Mouse (Mus musculus): Measurements from ENCODE around the gene Usp26. TPM values are rescaled to one million over a fixed set of nuclear protein-coding genes. Genes with fewer than 3 reads are reported as not detected.

Gene Usp26
- polyA plus RNA-seq (2015; fragmentation: Nextera tagmentation; extraction: Ambion mirVana): not detected in 2 replicates

DNA sequence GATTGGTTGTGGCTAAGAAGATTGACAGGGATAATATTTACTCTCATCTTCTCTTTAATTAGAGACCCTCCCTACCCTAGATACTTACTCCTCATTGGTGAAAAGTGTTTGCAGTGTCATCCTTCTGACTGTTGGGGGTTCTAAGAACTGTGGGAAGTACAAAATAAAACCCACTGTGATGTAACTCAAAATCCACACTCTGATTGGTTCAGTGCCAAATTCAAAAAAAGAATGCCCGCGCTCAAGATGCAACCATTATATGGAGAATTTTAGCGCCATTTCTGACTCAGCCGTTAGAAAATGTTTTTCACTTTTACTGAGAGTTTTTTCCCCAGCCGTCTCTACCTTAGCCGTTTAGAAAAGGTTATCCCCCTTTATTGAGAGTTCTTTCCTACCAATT is at the start of gene Usp26:
Gene Usp26, minus strand, starts transcription at position 101 of the 400 bp plus-strand sequence.
- Histone ChIP-seq H3K4me3 (replicated peaks; ENCODE audit: low read length) (no peak within 1 kb of the TSS), H3K9me3 (replicated peaks; ENCODE audit: control insufficient read depth, low read length) (no peaks in the 10 kb centered on the region), H3K4me2 (ENCODE audit: low read depth, low read length) (no peak within 1 kb of the TSS), H3K4me1 (ENCODE audit: control insufficient read depth, insufficient read depth, low read length) (no peaks in the 10 kb centered on the region), H3K36me3 (ENCODE audit: control insufficient read depth, insufficient read depth, low read length) (no peaks in the 10 kb centered on the region), H3K9ac (ENCODE audit: low read length) (no peak within 1 kb of the TSS), H3K27ac (ENCODE audit: low read length) (no peak within 1 kb of the TSS), H3K27me3 (ENCODE audit: control insufficient read depth, insufficient read depth, low read length) (no peaks in the 10 kb centered on the region)
- ATAC-seq (ENCODE audit: insufficient read depth, low FRiP score): no peak
- 94% methylated on average over 6 of the region's 6 CpGs for WGBS

DNA sequence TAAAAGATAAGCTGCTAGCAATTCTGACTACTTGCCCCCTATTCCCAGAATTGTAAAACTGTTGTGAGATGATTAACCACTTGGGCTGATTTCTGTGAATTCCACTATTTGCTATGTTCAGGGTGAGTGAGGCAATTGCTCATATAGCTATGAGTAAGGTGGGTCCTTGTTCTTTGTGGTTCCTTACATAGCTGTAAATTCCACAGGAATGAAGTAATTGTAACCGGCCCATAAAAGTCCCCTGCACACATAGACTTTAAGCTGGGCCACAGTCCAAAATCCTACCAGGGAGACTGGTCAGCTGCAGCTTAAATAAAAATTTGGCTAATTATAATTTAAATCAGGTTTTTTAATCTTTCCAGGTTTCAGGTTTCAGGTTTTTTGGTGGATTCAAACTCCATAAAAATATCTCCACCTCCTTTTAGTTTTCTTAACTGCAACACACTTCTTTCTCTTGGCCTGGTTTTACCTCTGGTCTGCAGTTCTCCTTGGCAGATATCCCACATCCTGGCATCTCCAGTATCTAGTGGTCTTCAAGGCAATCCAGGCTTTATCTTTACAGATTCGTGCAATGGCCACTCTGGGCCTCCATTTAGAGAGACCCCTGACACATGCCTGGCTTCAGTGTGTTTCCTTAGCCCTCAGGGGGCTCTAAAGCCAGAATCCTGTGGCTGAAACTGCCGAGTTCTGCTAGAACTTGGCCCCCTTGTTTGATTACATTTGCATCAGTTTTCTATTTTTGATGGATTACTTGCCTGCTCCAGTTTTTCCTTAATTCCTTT is 13.6 kb upstream of the Usp26 start:
- no peaks in the 10 kb centered on the region for H3K9me3 ChIP-seq (replicated peaks; ENCODE audit: control insufficient read depth, low read length)
- no peak overlapping the region for H3K4me2 ChIP-seq (ENCODE audit: low read depth, low read length)
- ATAC-seq (ENCODE audit: insufficient read depth, low FRiP score): no peak
- no peak overlapping the region for H3K27ac ChIP-seq (ENCODE audit: low read length)
- H3K9ac ChIP-seq (ENCODE audit: low read length): no peak overlapping the region
- WGBS: 32% methylated on average over 3 of the region's 3 CpGs
- H3K36me3 ChIP-seq (ENCODE audit: control insufficient read depth, insufficient read depth, low read length): no peaks in the 10 kb centered on the region
- H3K4me1 ChIP-seq (ENCODE audit: control insufficient read depth, insufficient read depth, low read length): no peaks in the 10 kb centered on the region
- H3K27me3 ChIP-seq (ENCODE audit: control insufficient read depth, insufficient read depth, low read length): no peaks in the 10 kb centered on the region
- no peak overlapping the region for H3K4me3 ChIP-seq (replicated peaks; ENCODE audit: low read length)

DNA sequence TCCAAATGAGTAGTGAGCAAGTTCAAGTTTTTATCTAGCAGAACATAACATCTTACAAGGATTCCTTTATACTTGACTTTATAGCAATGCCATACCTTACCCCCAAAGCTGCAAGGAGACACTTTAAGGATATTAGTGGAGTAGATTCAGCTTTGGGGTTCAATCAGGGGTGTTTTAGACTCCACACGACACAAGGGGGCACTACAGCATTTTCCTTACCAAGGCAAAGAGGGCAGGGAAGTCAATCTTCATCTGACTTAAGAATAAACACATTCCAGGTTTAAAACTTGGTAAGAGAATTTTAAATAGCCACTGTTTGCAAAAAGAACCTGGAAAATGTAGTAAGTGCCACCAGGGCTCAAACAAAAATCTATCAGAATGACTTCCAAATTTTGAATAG is 33.6 kb downstream of the Usp26 start:
- Histone ChIP-seq H3K27me3 (ENCODE audit: control insufficient read depth, insufficient read depth, low read length) (peaks cover 4% of the 10 kb centered on the region; the same call in 1 of the 2 replicates), H3K4me1 (ENCODE audit: control insufficient read depth, insufficient read depth, low read length) (no peaks in the 10 kb centered on the region), H3K4me2 (ENCODE audit: low read depth, low read length) (no peak overlapping the region), H3K9ac (ENCODE audit: low read length) (no peak overlapping the region), H3K27ac (ENCODE audit: low read length) (no peak overlapping the region), H3K9me3 (replicated peaks; ENCODE audit: control insufficient read depth, low read length) (no peaks in the 10 kb centered on the region), H3K36me3 (ENCODE audit: control insufficient read depth, insufficient read depth, low read length) (no peaks in the 10 kb centered on the region), H3K4me3 (replicated peaks; ENCODE audit: low read length) (no peak overlapping the region)
- ATAC-seq (ENCODE audit: insufficient read depth, low FRiP score): no peak
- WGBS: 0% methylated on average over 1 of the region's 1 CpGs

DNA sequence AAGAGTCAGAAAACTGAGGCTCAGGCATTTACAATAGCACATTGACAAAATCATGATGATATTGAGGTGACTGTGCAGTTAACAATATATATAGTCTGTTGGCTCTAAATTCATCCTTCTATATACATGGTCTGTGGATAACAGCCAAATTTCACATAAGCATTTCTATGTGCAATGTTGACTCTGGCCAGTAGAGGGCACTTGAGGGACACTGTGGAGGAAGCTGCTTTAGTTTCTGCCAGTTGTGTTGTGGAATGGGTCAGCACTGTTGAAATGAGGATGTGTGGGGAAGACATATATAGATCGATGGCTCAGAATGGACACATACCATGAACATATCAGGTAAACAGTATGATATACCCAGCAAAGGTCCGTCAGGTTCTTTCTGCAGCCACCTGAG is 64.6 kb downstream of the Usp26 start:
- H3K4me3 ChIP-seq (replicated peaks; ENCODE audit: low read length): no peak overlapping the region
- WGBS: 75% methylated on average over 2 of the region's 2 CpGs

DNA sequence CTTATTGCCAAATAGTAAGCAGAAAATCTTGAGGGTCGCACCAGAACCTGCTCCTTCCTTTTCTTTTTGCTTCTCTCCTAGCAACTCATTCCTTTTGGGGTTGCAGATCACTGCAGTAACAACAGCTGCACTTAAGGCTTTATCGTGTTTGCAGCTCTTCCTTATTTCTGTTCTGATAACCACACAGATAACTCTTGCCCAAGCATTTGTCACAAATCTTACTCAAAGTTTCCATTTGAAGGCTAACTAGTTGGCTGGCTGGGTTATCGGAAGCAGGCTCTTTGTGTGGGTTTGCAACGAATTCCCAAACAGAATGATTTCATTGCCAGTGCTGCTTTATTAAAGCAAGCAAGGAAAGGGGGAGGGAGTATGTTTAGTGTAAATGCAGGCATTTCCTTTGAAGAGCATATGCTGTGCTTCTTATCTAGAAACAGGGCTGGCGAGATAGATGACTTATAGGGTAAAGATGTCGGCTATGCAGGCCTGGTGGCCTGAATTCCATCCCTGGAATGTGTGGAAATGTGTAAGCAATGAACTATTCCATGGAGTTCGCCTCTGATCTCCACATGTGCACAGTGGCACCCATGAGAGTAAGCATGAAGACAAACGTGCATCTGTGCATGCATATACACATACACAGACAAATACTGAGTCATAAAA is 86.8 kb downstream of the Usp26 start:
- H3K4me2 ChIP-seq (ENCODE audit: low read depth, low read length): no peak overlapping the region
- no peaks in the 10 kb centered on the region for H3K9me3 ChIP-seq (replicated peaks; ENCODE audit: control insufficient read depth, low read length)
- H3K36me3 ChIP-seq (ENCODE audit: control insufficient read depth, insufficient read depth, low read length): no peaks in the 10 kb centered on the region
- 44% methylated on average over 8 of the region's 8 CpGs for WGBS
- no peak overlapping the region for H3K9ac ChIP-seq (ENCODE audit: low read length)
- ATAC-seq (ENCODE audit: insufficient read depth, low FRiP score): no peak
- no peak overlapping the region for H3K27ac ChIP-seq (ENCODE audit: low read length)
- H3K27me3 ChIP-seq (ENCODE audit: control insufficient read depth, insufficient read depth, low read length): no peaks in the 10 kb centered on the region
- H3K4me3 ChIP-seq (replicated peaks; ENCODE audit: low read length): no peak overlapping the region
- H3K4me1 ChIP-seq (ENCODE audit: control insufficient read depth, insufficient read depth, low read length): no peaks in the 10 kb centered on the region

More for the DNA sequence above, 64.6 kb downstream of the Usp26 start:
- no peak overlapping the region for H3K9ac ChIP-seq (ENCODE audit: low read length)
- ATAC-seq (ENCODE audit: insufficient read depth, low FRiP score): no peak
- H3K36me3 ChIP-seq (ENCODE audit: control insufficient read depth, insufficient read depth, low read length): no peaks in the 10 kb centered on the region
- no peaks in the 10 kb centered on the region for H3K4me1 ChIP-seq (ENCODE audit: control insufficient read depth, insufficient read depth, low read length)
- H3K27me3 ChIP-seq (ENCODE audit: control insufficient read depth, insufficient read depth, low read length): no peaks in the 10 kb centered on the region
- no peak overlapping the region for H3K4me2 ChIP-seq (ENCODE audit: low read depth, low read length)
- no peaks in the 10 kb centered on the region for H3K9me3 ChIP-seq (replicated peaks; ENCODE audit: control insufficient read depth, low read length)
- no peak overlapping the region for H3K27ac ChIP-seq (ENCODE audit: low read length)

DNA sequence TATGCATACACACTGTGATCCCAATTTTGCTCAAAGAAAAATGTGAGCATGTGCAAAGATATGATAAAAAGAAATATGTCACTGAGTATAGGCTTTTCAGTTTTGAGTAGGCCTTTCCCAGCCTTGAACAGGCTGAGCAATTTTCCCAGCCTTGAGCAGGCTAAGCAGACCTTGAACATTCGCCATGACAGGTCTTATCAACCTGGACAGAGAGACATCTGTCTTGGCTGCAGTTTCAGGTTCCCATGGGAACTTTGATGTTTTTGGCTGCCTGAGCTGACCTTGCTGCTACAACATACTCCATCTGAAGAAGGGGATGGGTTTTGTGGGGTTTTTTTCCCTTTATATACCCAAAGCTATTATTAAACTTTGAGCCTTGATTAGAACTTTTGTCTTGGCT is 88.0 kb downstream of the Usp26 start:
- Histone ChIP-seq H3K36me3 (ENCODE audit: control insufficient read depth, insufficient read depth, low read length) (no peaks in the 10 kb centered on the region), H3K4me3 (replicated peaks; ENCODE audit: low read length) (no peak overlapping the region), H3K4me1 (ENCODE audit: control insufficient read depth, insufficient read depth, low read length) (no peaks in the 10 kb centered on the region), H3K9ac (ENCODE audit: low read length) (no peak overlapping the region), H3K9me3 (replicated peaks; ENCODE audit: control insufficient read depth, low read length) (no peaks in the 10 kb centered on the region), H3K27me3 (ENCODE audit: control insufficient read depth, insufficient read depth, low read length) (no peaks in the 10 kb centered on the region), H3K27ac (ENCODE audit: low read length) (no peak overlapping the region), H3K4me2 (ENCODE audit: low read depth, low read length) (no peak overlapping the region)
- 65% methylated on average over 1 of the region's 1 CpGs for WGBS
- no peak for ATAC-seq (ENCODE audit: insufficient read depth, low FRiP score)

Other genes with a start within 250 kb of the Usp26 start
- gene Hs6st2, start 119.4 kb downstream of the Usp26 start, polyA plus RNA-seq (2015; fragmentation: Nextera tagmentation; extraction: Ambion mirVana): 6.2 and 9.1 TPM in 2 replicates
- gene 1700080O16Rik, start 171.5 kb upstream of the Usp26 start, polyA plus RNA-seq (2015; fragmentation: Nextera tagmentation; extraction: Ambion mirVana): not detected in 2 replicates